Mouse (Mus musculus) C2C12 (cell line): Measurements from ENCODE around the gene Lrr1. TPM values are rescaled to one million over a fixed set of nuclear protein-coding genes. Genes with fewer than 3 reads are reported as not detected.

Experiments used
- H3K27me3 ChIP-seq: one replicate; pipeline ENCODE4 v1.6.1; 2011; ENCODE audit not compliant: control insufficient read depth, insufficient read depth, insufficient read length
- H3K36me3 ChIP-seq: one replicate; pipeline ENCODE4 v1.6.1; 2011; ENCODE audit not compliant: control insufficient read depth, insufficient read depth
- H3K4me3 ChIP-seq: one replicate; pipeline ENCODE4 v1.5.1; 2011; ENCODE audit warnings: mild to moderate bottlenecking, control low read depth; ENCODE audit not compliant: poor library complexity, insufficient read depth, severe bottlenecking
- H3K79me2 ChIP-seq: one replicate; pipeline ENCODE4 v1.6.1; 2011; ENCODE audit not compliant: control insufficient read depth, insufficient read depth
- H3K79me3 ChIP-seq: one replicate; pipeline ENCODE4 v1.6.1; 2011; ENCODE audit warnings: low read depth, control low read depth
- H3ac ChIP-seq: one replicate; pipeline ENCODE3; 2011; ENCODE audit warnings: low read depth; ENCODE audit not compliant: control insufficient read depth, insufficient read length
- CEBPB ChIP-seq: IDR thresholded peaks from one replicate; pipeline ENCODE4 v1.6.1; 2011; ENCODE audit warnings: low read depth, mild to moderate bottlenecking, control low read depth, moderate library complexity
- CTCF ChIP-seq: IDR thresholded peaks from one replicate; pipeline ENCODE4 v1.5.1; 2011; ENCODE audit not compliant: control insufficient read depth, insufficient read depth, insufficient read length
- FOSL1 ChIP-seq: IDR thresholded peaks from one replicate; pipeline ENCODE4 v1.8.0; 2011; ENCODE audit warnings: mild to moderate bottlenecking, low read length; ENCODE audit not compliant: poor library complexity, insufficient read depth, severe bottlenecking
- MAX ChIP-seq: IDR thresholded peaks from one replicate; pipeline ENCODE4 v1.6.1; 2011; ENCODE audit warnings: mild to moderate bottlenecking, control low read depth
- MYOD1 ChIP-seq: IDR thresholded peaks from one replicate; pipeline ENCODE4 v1.6.1; 2011; ENCODE audit warnings: low read depth; ENCODE audit not compliant: control insufficient read depth, insufficient read length
- MYOG ChIP-seq: IDR thresholded peaks from one replicate; pipeline ENCODE4 v1.6.1; 2011; ENCODE audit not compliant: control insufficient read depth, insufficient read length; ENCODE audit errors: extremely low read depth
- USF1 ChIP-seq: IDR thresholded peaks from one replicate; pipeline ENCODE4 v1.6.1; 2011; ENCODE audit warnings: low read depth, mild to moderate bottlenecking, control low read depth, moderate library complexity
- long read RNA-seq, 2 experiments: library from polyadenylated mRNA; unstranded; transcript quantifications; one replicate each; pipeline ENCODE4 v2.0.0; 2019 to 2020
- polyA plus RNA-seq: library from polyadenylated mRNA; unstranded; fragments of >200 nt; fragmentation: generic; extraction: Trizol; gene quantifications from one replicate; pipeline ENCODE4 v1.2.1, GENCODE M21; 2012; ENCODE audit warnings: missing spikeins

Lrr1 gene
- polyA plus RNA-seq = 30.4 TPM
- long read RNA-seq, experiment 1, partial matches to known transcripts = 1 of 7 reads
- long read RNA-seq, experiment 1, other reads (novel, unspliced or antisense) = 0 of 7 reads
- long read RNA-seq, experiment 2, partial matches to known transcripts = 0 of 4 reads
- long read RNA-seq, experiment 2, other reads (novel, unspliced or antisense) = 0 of 4 reads

- H3K27me3 ChIP-seq = no peaks in the 10 kb centered on the region
- H3K36me3 ChIP-seq = peaks cover 13% of the 10 kb centered on the region
- H3K79me3 ChIP-seq = peaks cover 14% of the 10 kb centered on the region
- peak within 1 kb of the TSS; percentile 89 for H3ac ChIP-seq
- H3K4me3 ChIP-seq = peak within 1 kb of the TSS; percentile 84
- H3K79me2 ChIP-seq = peaks cover 34% of the 10 kb centered on the region
- TF ChIP-seq MAX (peak; percentile 100), MYOD1 (no peak)
Observed at GRCm38 (mm10) chr12:69168461-69169106, at the start of gene Lrr1. Gene Lrr1 (plus strand): TSS chr12:69168814.

DNA sequence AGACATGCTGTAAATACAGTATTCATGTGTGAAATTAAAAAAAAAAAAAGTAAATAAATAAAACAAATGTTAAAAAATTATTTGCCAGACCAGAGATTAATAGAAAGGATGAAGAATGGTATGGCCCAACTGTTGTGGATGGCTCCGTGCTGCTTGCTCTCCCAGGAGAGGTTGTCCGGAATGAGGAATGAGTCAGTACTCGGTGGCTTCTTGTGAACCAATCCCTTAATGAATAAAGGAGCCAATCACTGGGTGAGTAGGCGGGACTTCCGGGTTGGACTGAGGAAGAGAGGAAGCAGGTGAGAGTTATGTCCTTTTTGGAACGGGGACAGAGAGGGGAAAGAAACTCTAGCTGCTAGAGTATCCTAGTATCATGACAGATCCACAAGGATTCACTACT is 48.7 kb upstream of the Lrr1 start:
- Histone ChIP-seq H3K27me3 (no peaks in the 10 kb centered on the region), H3K4me3 (no peak overlapping the region), H3K79me2 (no peaks in the 10 kb centered on the region), H3ac (no peak overlapping the region), H3K79me3 (no peaks in the 10 kb centered on the region), H3K36me3 (no peaks in the 10 kb centered on the region)
- no peak for TF ChIP-seq MYOD1
- TF ChIP-seq CTCF = no peak
- no peak for TF ChIP-seq MAX
- no peak for TF ChIP-seq FOSL1
- no peak for TF ChIP-seq MYOG
- TF ChIP-seq USF1 = no peak
- no peak for TF ChIP-seq CEBPB

DNA sequence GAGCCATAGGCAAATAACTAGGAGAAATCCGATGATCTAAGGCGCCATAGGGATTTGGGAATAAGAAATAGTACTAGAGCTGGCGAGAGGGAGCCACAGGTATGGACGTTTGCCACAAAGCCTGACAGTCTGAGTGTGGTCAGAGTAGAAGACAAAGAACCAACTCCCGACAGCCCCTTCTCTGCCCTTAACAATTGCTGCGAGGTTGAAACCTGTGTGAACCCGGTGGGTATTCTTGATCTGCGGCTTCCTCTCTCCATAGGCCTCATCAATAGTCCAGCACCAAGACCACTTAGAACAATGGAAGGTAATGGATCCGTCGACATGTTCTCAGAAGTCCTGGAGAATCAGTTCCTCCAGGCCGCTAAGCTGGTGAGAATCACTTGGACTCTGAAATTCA is 45.8 kb upstream of the Lrr1 start:
- Histone ChIP-seq H3K79me3 (no peaks in the 10 kb centered on the region), H3K4me3 (no peak overlapping the region), H3K36me3 (no peaks in the 10 kb centered on the region), H3K27me3 (peaks cover 9% of the 10 kb centered on the region), H3K79me2 (no peaks in the 10 kb centered on the region), H3ac (no peak overlapping the region)
- no peak for TF ChIP-seq FOSL1
- no peak for TF ChIP-seq MAX
- TF ChIP-seq CEBPB = no peak
- TF ChIP-seq MYOG = no peak
- TF ChIP-seq CTCF = no peak
- no peak for TF ChIP-seq USF1

DNA sequence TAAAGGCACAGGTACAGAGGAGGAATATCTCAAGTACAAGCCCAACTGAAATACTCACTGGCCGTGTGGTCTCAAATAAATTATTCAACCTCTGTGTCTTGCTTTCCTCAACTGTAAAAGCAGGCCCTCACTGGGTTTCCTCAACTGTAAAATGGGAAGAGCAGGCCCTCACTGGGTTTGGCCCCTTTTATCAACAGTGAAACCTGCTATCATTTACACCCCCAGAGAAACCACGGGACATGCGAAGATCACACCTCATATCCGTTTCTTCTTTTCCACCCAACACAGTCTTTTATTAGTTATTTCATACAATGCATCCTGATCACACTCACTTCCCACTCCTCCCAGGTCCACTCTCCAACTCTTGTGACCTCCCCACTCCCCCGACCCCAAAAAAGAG is 43.5 kb upstream of the Lrr1 start:
- Histone ChIP-seq H3K79me2 (no peaks in the 10 kb centered on the region), H3K27me3 (peaks cover 9% of the 10 kb centered on the region), H3K4me3 (no peak overlapping the region), H3K36me3 (no peaks in the 10 kb centered on the region), H3ac (no peak overlapping the region), H3K79me3 (no peaks in the 10 kb centered on the region)
- no peak for TF ChIP-seq MAX
- no peak for TF ChIP-seq CTCF
- TF ChIP-seq MYOD1 = no peak
- no peak for TF ChIP-seq USF1
- TF ChIP-seq CEBPB = no peak
- TF ChIP-seq FOSL1 = no peak
- TF ChIP-seq MYOG = no peak

- Histone ChIP-seq H3K79me3 (no peaks in the 10 kb centered on the region), H3K27me3 (peaks cover 9% of the 10 kb centered on the region), H3K4me3 (no peak overlapping the region), H3K79me2 (no peaks in the 10 kb centered on the region), H3ac (no peak overlapping the region), H3K36me3 (no peaks in the 10 kb centered on the region)
- no peak for TF ChIP-seq MYOG
- TF ChIP-seq CTCF = peak; percentile 12
Observed at GRCm38 (mm10) chr12:69127170-69127569, 41.4 kb upstream of the Lrr1 start.

- Histone ChIP-seq H3K79me3 (no peaks in the 10 kb centered on the region), H3K36me3 (no peaks in the 10 kb centered on the region), H3K79me2 (no peaks in the 10 kb centered on the region), H3K4me3 (no peak overlapping the region), H3ac (no peak overlapping the region), H3K27me3 (peaks cover 9% of the 10 kb centered on the region)
- TF ChIP-seq MYOG = no peak
Observed at GRCm38 (mm10) chr12:69127626-69128025, 41.0 kb upstream of the Lrr1 start.
